Mouse (Mus musculus) neural tube, embryonic 14.5 days (tissue): Measurements from ENCODE around the gene Atl2. TPM values are rescaled to one million over a fixed set of nuclear protein-coding genes. Genes with fewer than 3 reads are reported as not detected.

Experiments
- ATAC-seq: fragments of 200-750 bp; cut with Nextera tagmentation; 2 replicates; pipeline ENCODE4 v1.8.0; 2017; ENCODE audit warnings: low read depth, mild to moderate bottlenecking, moderate TSS enrichment, moderate library complexity
- H3K27ac ChIP-seq: fragments of 300-500 bp; sonication (generic); 2 replicates; pipeline ENCODE4 v1.5.1; 2014; ENCODE audit warnings: low read depth, mild to moderate bottlenecking, control low read depth, low read length, moderate library complexity, mixed read lengths
- H3K27me3 ChIP-seq: fragments of 300-500 bp; sonication (generic); 2 replicates; pipeline ENCODE4 v1.6.1; 2014; ENCODE audit warnings: low read length; ENCODE audit not compliant: control insufficient read depth, insufficient read depth
- H3K36me3 ChIP-seq: fragments of 300-500 bp; sonication (generic); 2 replicates; pipeline ENCODE4 v1.6.1; 2014; ENCODE audit warnings: low read length, mixed read lengths; ENCODE audit not compliant: control insufficient read depth, insufficient read depth
- H3K4me1 ChIP-seq: fragments of 300-500 bp; sonication (generic); 2 replicates; pipeline ENCODE4 v1.6.1; 2014; ENCODE audit warnings: low read length; ENCODE audit not compliant: control insufficient read depth, insufficient read depth
- H3K4me2 ChIP-seq: fragments of 300-500 bp; sonication (generic); 2 replicates; pipeline ENCODE4 v1.6.1; 2014; ENCODE audit warnings: mild to moderate bottlenecking, low read depth, low read length, control low read depth
- H3K4me3 ChIP-seq: fragments of 300-500 bp; sonication (generic); 2 replicates; pipeline ENCODE4 v1.5.1; 2014; ENCODE audit warnings: low read depth, low read length, control low read depth, mixed read lengths
- H3K9ac ChIP-seq: fragments of 300-500 bp; sonication (generic); replicated peaks from 2 replicates; pipeline ENCODE4 v1.6.1; 2014; ENCODE audit warnings: low read depth, mild to moderate bottlenecking, control low read depth, low read length, mixed read lengths
- H3K9me3 ChIP-seq: fragments of 300-500 bp; sonication (generic); 2 replicates; pipeline ENCODE4 v1.6.1; 2016; ENCODE audit warnings: low read length; ENCODE audit not compliant: control insufficient read depth
- WGBS: fragments of 180-500 bp; shearing (Covaris S2); extraction: QIAGEN DNeasy Blood & Tissue Kit; methylation state at CpG from one replicate; pipeline ENCODE4 v1.1.7; 2014; 5-methylcytosine and 5-hydroxymethylcytosine counted together
- polyA plus RNA-seq: library from polyadenylated mRNA; unstranded; fragments of >200 nt; fragmentation: Nextera tagmentation; extraction: Ambion mirVana; gene quantifications from 2 replicates; pipeline ENCODE4 v1.2.1, GENCODE M21; 2014

Gene Atl2
- polyA plus RNA-seq, 1 experiment from 2014 or later, result 47.6 TPM

DNA sequence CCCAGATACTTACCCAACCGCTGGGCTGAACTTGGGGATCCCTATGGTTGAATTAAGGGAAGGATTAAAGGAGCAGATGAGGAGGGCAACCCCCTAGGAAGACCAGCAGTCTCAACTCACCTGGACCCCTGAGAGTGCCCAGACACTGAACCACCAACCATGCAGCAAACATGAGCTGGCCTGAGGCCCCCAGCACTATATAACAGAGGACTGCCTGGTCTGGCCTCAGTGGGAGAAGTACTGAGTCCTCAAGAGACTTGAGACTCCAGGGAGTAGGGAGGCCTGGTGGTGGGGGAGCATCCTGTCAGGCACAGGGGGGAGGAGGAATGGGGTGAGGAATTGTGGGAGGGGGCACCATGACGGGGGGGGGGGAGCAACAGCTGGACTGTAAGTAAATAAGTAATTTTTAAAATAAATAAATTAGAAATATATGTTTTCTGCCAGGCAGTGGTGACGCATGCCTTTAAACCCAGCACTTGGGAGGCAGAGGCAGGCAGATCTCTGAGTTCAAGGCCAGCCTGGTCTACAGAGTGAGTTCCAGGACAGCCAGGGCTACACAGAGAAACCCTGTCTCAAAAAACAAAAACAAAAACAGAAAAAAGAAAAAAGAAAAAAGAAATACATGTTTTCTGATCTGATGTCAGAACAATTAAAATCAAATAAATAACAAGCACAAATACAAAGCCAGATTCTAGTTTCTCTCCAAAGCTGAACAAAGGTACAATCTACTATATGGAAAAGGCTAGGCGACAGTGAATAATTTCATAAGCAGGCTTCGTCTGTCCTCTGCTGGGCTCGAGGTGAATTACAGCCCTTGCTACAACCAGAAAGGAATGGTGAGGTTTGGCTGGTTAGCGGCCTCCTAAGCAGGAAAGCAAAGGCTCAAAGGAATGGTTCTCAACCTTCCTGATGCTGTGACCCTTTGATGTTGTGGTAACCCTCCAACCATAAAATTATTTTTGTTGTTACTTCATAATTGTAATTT lies 55.4 kb downstream of the Atl2 start:
- Histone ChIP-seq H3K4me3 (no peak overlapping the region), H3K9me3 (no peaks in the 10 kb centered on the region), H3K4me2 (no peak overlapping the region), H3K27ac (no peak overlapping the region), H3K4me1 (no peaks in the 10 kb centered on the region), H3K9ac (no peak overlapping the region), H3K27me3 (no peaks in the 10 kb centered on the region), H3K36me3 (no peaks in the 10 kb centered on the region)
- WGBS, result 49% methylated on average over 7 of the region's 7 CpGs
- peak; percentile 74 for ATAC-seq

DNA sequence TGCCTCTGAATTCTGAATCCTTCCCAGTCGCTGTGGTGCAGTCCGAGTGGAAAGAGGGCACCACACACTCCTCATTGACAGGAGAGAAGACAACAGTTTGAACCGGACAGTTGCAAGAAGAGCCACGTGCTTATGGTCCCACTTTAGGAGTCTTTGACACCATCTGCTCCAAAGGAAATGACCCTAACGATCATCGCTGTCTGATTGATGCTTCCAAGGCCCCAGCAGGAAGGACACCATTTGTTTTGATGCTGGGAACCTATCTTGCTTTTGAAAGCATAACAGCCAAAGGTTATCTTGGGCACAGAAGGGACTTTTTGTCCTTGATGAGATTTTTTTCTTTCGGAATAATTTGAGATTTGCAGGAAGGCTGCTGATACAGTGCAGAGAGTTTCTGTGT lies 58.9 kb downstream of the Atl2 start:
- 61% methylated on average over 7 of the region's 7 CpGs for WGBS

DNA sequence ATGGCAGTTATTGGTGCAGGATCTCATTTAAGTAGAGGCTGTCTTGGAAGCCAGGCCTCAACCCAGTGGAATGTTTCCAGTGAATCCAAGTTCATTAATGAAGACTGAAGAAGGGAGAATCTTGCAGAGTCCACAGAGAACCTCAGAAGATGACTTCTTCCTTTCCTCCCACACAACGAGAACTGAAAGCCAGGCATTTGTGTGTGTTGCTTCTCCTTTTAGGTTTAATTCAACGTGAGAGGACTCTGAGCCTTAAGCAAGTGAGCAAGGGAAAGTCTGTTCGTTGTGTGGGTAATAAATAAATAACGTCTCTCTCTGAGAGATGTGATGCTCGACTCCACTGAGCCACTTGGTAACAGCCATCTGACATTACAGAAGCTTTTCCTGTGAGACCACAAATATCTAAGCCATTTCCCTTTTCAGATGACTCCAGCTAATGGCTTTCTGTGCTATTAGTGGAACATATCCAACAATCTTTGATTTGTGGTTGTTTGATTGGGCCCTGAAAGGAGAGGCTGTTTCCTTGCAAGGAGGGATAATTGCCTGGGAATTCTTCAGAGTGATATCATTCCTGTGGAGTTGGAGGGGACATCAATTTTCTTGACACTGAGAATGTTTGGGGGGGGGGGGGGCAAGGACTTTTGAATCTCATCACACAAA lies 60.1 kb downstream of the Atl2 start:
- Histone ChIP-seq H3K9ac (no peak overlapping the region), H3K36me3 (no peaks in the 10 kb centered on the region), H3K27ac (0 out of 2 replicates have a peak overlapping the region, but pooled peaks have one; percentile 28), H3K4me3 (no peak overlapping the region), H3K27me3 (no peaks in the 10 kb centered on the region), H3K9me3 (no peaks in the 10 kb centered on the region), H3K4me2 (no peak overlapping the region), H3K4me1 (no peaks in the 10 kb centered on the region)
- ATAC-seq, result no peak
- 39% methylated on average over 5 of the region's 5 CpGs for WGBS

More for the DNA sequence above, 58.9 kb downstream of the Atl2 start:
- ATAC-seq, result no peak
- Histone ChIP-seq H3K36me3 (no peaks in the 10 kb centered on the region), H3K4me2 (no peak overlapping the region), H3K27me3 (no peaks in the 10 kb centered on the region), H3K4me1 (no peaks in the 10 kb centered on the region), H3K9ac (no peak overlapping the region), H3K9me3 (no peaks in the 10 kb centered on the region), H3K27ac (no peak overlapping the region), H3K4me3 (no peak overlapping the region)

DNA sequence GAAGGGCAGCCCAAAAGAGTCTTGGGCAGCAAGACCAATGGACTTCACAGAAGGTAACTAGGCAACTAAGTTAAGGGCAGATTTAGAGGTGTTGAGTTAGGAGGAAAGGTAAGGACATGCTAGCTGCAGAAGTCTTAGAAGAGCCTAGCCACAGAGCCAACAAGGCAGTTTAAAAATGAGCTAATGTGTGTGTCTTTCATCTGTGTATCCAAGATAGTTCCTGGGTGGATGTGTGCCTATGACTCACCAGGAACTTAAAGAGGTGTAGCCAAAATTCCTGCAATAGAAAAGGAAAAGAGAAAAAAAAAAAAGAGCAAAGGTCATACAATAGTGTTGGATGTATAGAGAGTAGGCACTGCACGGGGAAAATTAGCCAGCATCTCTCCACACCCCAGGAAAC lies 63.6 kb downstream of the Atl2 start:
- 50% methylated on average over 1 of the region's 1 CpGs for WGBS
- no peaks in the 10 kb centered on the region for H3K4me1 ChIP-seq

GRCm38 (mm10) chr17:79826482-79827034 lies 69.4 kb downstream of the Atl2 start:
- WGBS, result 76% methylated on average over 6 of the region's 6 CpGs
- Histone ChIP-seq H3K27ac (no peak overlapping the region), H3K4me2 (no peak overlapping the region), H3K4me3 (no peak overlapping the region), H3K36me3 (no peaks in the 10 kb centered on the region), H3K9ac (no peak overlapping the region), H3K9me3 (no peaks in the 10 kb centered on the region), H3K4me1 (no peaks in the 10 kb centered on the region), H3K27me3 (no peaks in the 10 kb centered on the region)
- no peak for ATAC-seq

More for the DNA sequence above, 63.6 kb downstream of the Atl2 start:
- Histone ChIP-seq H3K4me2 (no peak overlapping the region), H3K4me3 (no peak overlapping the region), H3K36me3 (no peaks in the 10 kb centered on the region), H3K27ac (no peak overlapping the region), H3K9ac (no peak overlapping the region), H3K9me3 (no peaks in the 10 kb centered on the region), H3K27me3 (no peaks in the 10 kb centered on the region)
- no peak for ATAC-seq

DNA sequence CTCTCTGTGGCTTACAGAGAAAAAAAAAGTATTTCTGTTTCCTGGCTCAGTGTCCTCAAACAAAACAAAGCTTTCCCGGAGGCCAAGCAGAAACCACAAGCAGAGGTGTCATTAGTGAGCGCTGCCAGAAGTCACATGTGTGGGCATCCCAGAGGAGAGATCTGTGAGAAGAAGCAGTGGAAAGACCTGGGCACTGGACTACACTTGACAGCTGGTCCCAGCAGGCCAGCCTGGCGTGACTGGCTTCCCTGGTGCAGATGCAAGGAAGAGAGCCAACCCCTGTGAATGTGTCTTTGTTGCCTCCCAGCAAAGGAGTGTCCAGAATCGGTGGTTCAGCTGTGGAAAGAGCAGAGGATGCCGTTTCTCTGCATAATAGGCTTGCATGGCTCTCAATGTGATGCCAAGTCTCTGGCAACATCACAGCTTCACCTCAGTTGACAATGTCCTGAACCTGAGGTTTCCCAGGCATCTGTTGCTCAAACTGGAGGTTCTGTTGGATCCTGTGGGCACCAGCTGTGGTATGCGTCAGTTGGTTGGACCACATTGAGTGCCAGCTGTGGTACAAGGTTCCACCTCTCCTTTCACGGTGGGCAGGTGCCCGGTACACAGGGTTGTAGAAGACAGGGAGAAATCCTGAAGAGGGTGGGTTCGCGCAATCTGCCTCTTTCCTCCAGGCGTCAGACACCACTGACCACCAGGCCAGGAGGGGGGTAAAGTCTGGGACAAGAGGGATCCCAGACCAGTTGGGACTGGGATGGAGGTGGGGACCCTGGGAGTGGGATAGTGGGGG lies 70.5 kb downstream of the Atl2 start:
- Histone ChIP-seq H3K4me1 (no peaks in the 10 kb centered on the region), H3K27me3 (no peaks in the 10 kb centered on the region), H3K4me3 (no peak overlapping the region), H3K36me3 (no peaks in the 10 kb centered on the region), H3K9ac (no peak overlapping the region), H3K9me3 (no peaks in the 10 kb centered on the region), H3K4me2 (no peak overlapping the region), H3K27ac (no peak overlapping the region)
- ATAC-seq, result peak; percentile 44; the same call in 1 of the 2 replicates
- WGBS, result 77% methylated on average over 11 of the region's 11 CpGs

DNA sequence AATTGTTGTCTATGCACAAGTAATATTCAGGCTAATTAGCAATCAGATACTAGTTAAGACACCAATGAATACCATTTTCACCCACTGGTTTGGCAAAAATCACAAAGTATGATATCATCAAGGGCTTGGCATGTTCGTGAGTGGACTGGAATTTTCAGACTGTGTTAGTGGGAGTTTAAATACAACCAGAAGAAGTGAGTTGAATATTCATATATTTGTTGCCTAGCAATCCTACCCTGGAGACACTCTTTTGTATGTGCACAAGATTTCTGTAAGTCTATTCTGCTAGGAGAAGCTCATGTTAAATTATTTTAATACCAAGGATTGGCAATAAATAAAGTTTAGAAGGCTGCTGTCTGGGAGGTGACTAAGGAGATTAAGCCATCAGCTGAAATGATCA lies 71.5 kb downstream of the Atl2 start:
- WGBS, result 76% methylated on average over 1 of the region's 1 CpGs
- H3K36me3 ChIP-seq, result no peaks in the 10 kb centered on the region
- no peak overlapping the region for H3K9ac ChIP-seq
- no peaks in the 10 kb centered on the region for H3K4me1 ChIP-seq
- H3K9me3 ChIP-seq, result no peaks in the 10 kb centered on the region
- H3K27ac ChIP-seq, result no peak overlapping the region
- no peak for ATAC-seq
- H3K27me3 ChIP-seq, result no peaks in the 10 kb centered on the region
- no peak overlapping the region for H3K4me2 ChIP-seq
- H3K4me3 ChIP-seq, result no peak overlapping the region

- no peaks in the 10 kb centered on the region for H3K9me3 ChIP-seq
- WGBS, result 29% methylated on average over 3 of the region's 3 CpGs
- H3K27me3 ChIP-seq, result no peaks in the 10 kb centered on the region
- no peaks in the 10 kb centered on the region for H3K4me1 ChIP-seq
- H3K9ac ChIP-seq, result no peak overlapping the region
- H3K4me2 ChIP-seq, result no peak overlapping the region
- no peak overlapping the region for H3K4me3 ChIP-seq
- H3K27ac ChIP-seq, result no peak overlapping the region
- ATAC-seq, result no peak
- H3K36me3 ChIP-seq, result no peaks in the 10 kb centered on the region
These were observed 77.0 kb downstream of the Atl2 start for GRCm38 (mm10) chr17:79818884-79819283.
